Mouse (Mus musculus) embryo, embryonic 11.5 days (tissue): ENCODE data around the gene Pofut2.

Source experiments
- DNase-seq: peaks from one replicate; pipeline ENCODE4 v3.0.0-alpha.2; 2012; ENCODE audit warnings: low read depth, low spot score

Pofut2 gene

GRCm38 (mm10) chr10:77314711-77315266, 55.8 kb downstream of the Pofut2 start:
- no peak for DNase-seq

GRCm38 (mm10) chr10:77315682-77316081, 56.7 kb downstream of the Pofut2 start:
- DNase-seq: no peak
